Mouse (Mus musculus): ENCODE results near the gene Srp54b. TPM values are rescaled to one million over a fixed set of nuclear protein-coding genes. Genes with fewer than 3 reads are reported as not detected.
"Not testable (repeated sequence)": the region's sequence is repeated elsewhere in the genome, so short reads cannot be mapped to it uniquely, and the experiment has no call there.

The Srp54b gene
- polyA plus RNA-seq, 1 experiment = 31.2 TPM

DNA sequence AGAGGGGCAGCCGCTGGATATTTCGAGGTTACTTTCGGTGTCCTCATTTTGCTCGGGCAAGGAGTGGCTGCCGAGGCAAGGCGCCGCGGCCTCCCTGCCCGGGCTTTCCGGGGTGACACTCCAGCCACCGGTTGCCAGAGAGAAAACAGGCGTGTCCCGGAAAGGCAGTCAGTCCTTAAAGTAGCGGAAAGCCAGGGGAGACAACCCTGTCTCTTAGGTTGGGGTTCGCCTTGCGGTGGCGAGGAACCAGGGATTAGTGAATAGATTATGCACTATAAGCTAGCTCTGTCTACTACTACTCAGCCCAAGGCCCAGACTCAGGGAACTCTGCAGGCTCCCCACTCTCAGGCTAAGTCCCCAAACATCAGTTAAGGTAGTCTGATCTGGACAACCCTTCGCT is 44.9 kb downstream of the Srp54b start:
- not testable (repeated sequence) for H3K27ac ChIP-seq (ENCODE audit: control insufficient read depth, insufficient read depth, low read length); H3K4me3 ChIP-seq (ENCODE audit: control insufficient read depth, insufficient read depth, low read length); H3K4me1 ChIP-seq (replicated peaks; ENCODE audit: control insufficient read depth, insufficient read depth, low read length); DNase-seq; H3K27me3 ChIP-seq (ENCODE audit: control insufficient read depth, insufficient read depth, low read length); H3K36me3 ChIP-seq (ENCODE audit: control insufficient read depth, insufficient read depth, low read length)
- no CpG with 5 or more reads among the region's 18 CpGs for WGBS

DNA sequence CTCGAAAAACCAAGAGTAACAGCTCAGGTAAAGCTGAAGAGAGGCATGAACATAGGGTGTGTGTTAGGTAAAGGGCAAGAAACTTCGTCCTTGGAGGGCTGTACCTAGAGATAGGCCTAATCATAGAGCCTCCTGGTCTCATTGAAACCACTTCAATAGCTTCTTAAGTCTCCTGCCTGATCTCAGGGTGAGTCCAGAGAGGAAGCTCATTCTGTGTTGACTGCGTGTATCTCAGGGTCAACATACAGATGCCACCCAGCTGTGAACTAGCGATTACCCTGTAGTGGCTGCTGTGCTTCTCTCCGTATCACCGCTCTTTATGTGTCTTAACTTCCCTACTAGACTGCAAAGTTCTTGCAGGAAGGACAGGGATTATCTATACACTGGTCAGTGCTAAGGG is 58.0 kb downstream of the Srp54b start:
- H3K27ac ChIP-seq (ENCODE audit: control insufficient read depth, insufficient read depth, low read length); H3K4me3 ChIP-seq (ENCODE audit: control insufficient read depth, insufficient read depth, low read length); H3K36me3 ChIP-seq (ENCODE audit: control insufficient read depth, insufficient read depth, low read length); H3K27me3 ChIP-seq (ENCODE audit: control insufficient read depth, insufficient read depth, low read length); DNase-seq; H3K4me1 ChIP-seq (replicated peaks; ENCODE audit: control insufficient read depth, insufficient read depth, low read length): not testable (repeated sequence)
- no CpG with 5 or more reads among the region's 6 CpGs for WGBS

DNA sequence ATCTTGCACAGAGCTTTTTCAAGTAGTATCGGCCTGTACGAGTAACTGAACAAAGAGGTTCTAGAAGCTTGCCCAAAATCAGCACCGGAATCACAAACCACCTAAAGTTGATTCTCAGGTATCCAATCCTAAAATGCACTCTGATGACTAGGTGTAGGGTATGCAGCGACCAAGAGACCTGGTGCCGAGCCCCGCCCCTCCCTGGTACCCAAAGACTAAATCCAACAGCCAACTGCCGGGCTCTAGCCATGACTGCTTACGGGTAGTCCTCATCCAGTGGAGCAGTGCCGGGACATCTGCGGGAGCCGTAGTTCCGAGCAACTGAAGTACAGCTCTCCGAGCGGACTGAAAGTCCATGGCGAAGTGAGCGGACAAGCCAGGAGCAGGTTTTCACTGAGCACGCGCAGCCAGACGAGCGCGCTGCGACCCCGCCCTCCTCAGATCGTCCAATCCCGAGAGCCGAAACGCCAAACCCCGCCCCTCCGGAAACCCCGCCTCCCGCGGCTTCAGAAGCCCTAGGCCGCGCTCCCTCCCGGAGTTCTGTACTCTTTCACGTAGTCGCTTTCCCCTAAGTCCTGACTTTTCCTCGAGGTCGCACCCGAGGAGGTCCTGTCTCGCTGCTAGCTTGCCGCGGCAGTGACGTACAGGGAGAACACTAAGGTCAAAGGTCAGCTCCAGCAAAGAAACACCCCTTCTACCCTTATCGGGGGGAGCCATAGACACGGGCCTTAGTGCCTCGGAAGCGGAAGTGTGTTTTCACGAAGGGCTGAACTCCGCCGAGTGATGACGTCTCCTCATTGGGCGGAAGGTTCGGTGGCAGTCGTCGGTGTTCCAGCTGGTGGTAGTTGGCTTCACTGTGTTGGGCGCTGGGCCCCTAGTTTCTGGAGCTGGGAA is 75.0 kb downstream of the Srp54b start, which contains the start of gene Srp54c:
TSS of gene Srp54c (plus strand) at position 543 of the 894 bp plus-strand sequence.
- H3K4me3 ChIP-seq (ENCODE audit: control insufficient read depth, insufficient read depth, low read length) = peak within 1 kb of the TSS; percentile 49
- no CpG with 5 or more reads among the region's 57 CpGs for WGBS
- not testable (repeated sequence) for H3K27ac ChIP-seq (ENCODE audit: control insufficient read depth, insufficient read depth, low read length); H3K27me3 ChIP-seq (ENCODE audit: control insufficient read depth, insufficient read depth, low read length); H3K4me1 ChIP-seq (replicated peaks; ENCODE audit: control insufficient read depth, insufficient read depth, low read length); H3K36me3 ChIP-seq (ENCODE audit: control insufficient read depth, insufficient read depth, low read length); DNase-seq

DNA sequence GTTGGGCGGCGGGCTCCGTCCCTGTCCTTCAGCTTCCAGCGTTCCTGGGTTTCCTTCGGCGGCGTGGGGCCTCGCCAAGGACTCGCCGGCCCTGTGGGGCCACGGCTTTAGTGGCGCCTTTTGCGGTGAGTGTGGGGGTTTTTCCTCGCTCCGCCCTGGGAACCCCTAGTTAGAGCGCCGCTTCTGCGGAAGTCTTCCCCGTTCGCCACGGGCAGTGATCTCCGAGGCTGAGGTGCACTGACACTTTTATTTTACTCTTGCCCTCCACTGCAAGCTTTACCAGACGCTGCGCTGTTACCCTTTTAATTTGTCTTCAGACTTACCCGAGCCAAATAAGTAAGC is 75.6 kb downstream of the Srp54b start:
- peak; percentile 7 for DNase-seq
- WGBS = under 1% methylated on average over 13 of the region's 25 CpGs
- peak overlapping the region; percentile 49 for H3K4me3 ChIP-seq (ENCODE audit: control insufficient read depth, insufficient read depth, low read length)
- H3K27me3 ChIP-seq (ENCODE audit: control insufficient read depth, insufficient read depth, low read length); H3K36me3 ChIP-seq (ENCODE audit: control insufficient read depth, insufficient read depth, low read length); H3K4me1 ChIP-seq (replicated peaks; ENCODE audit: control insufficient read depth, insufficient read depth, low read length); H3K27ac ChIP-seq (ENCODE audit: control insufficient read depth, insufficient read depth, low read length): not testable (repeated sequence)

Other genes with a start within 250 kb of the Srp54b start
- not detected in 2 replicates for gene Gm20403, start 168.6 kb upstream of the Srp54b start, polyA plus RNA-seq (2012; rRNA removed)
- 9.6 and 11.0 TPM in 2 replicates for gene Baz1a, start 140.8 kb upstream of the Srp54b start, polyA plus RNA-seq (2012; rRNA removed)
- gene 2700097O09Rik, start 75.0 kb upstream of the Srp54b start, polyA plus RNA-seq (2012; rRNA removed) = 5.4 and 6.5 TPM in 2 replicates
- 21.9 and 23.9 TPM in 2 replicates for gene Srp54a, start 74.8 kb upstream of the Srp54b start, polyA plus RNA-seq (2012; rRNA removed)
- gene Fam177a, start 30.6 kb upstream of the Srp54b start, polyA plus RNA-seq (2012; rRNA removed) = 8.4 and 8.9 TPM in 2 replicates
- not detected in 2 replicates for gene 1700047I17Rik2, start 44.5 kb downstream of the Srp54b start, polyA plus RNA-seq (2012; rRNA removed)
- gene Srp54c, start 75.1 kb downstream of the Srp54b start, polyA plus RNA-seq (2012; rRNA removed) = 8.0 and 8.1 TPM in 2 replicates
- 6.1 and 6.7 TPM in 2 replicates for gene 1110008L16Rik, start 144.5 kb downstream of the Srp54b start, polyA plus RNA-seq (2012; rRNA removed)
- gene Ppp2r3c, start 147.9 kb downstream of the Srp54b start, polyA plus RNA-seq (2012; rRNA removed) = 3.6 and 3.9 TPM in 2 replicates
- 74.8 and 92.3 TPM in 2 replicates for gene Psma6, start 229.1 kb downstream of the Srp54b start, polyA plus RNA-seq (2012; rRNA removed)